Mouse (Mus musculus): Measurements from ENCODE around the gene Sept12.

The Sept12 gene

DNA sequence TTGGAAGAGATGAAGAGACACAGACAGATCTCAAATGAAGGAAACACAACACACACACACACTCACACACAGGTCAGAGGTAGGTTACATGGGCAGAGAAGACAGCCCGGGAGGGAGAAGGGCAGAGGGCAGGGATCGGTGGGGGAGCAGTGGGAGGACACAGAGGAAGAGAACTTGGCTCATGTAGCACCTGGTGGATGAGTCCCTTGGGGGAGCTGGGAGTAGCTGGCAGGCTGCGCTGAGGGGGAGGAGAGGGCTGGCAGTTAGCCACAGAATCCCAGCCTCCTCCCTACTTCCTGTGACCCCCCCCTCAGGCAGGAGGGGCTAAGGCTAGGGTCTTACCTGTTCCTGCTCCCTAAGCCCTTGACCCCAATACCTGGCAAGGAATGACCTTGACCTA is at the start of gene Sept12:
Sept12 (minus strand) TSS at position 300 of the 400 bp plus-strand sequence.
- DNase-seq (ENCODE audit: low spot score) = peak; percentile 27

DNA sequence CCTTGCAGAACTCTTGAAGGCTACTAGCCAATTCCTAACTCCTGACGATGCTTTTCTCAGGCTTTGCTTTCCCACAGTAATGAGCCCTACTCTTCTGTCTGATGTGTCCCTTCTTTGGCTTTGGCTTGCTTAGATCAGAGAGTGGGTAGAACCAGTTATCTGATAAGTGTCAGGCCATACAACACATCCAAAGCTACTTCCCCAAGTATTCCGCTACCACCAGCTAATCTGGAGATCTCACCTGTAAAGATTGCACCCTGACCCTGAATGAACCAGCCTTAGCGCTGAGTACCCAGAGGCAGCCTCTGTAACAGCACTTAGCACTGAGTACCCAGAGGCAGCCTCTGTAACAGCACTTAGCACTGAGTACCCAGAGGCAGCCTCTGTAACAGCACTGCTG is 47.7 kb upstream of the Sept12 start:
- DNase-seq (ENCODE audit: low spot score) = no peak

DNA sequence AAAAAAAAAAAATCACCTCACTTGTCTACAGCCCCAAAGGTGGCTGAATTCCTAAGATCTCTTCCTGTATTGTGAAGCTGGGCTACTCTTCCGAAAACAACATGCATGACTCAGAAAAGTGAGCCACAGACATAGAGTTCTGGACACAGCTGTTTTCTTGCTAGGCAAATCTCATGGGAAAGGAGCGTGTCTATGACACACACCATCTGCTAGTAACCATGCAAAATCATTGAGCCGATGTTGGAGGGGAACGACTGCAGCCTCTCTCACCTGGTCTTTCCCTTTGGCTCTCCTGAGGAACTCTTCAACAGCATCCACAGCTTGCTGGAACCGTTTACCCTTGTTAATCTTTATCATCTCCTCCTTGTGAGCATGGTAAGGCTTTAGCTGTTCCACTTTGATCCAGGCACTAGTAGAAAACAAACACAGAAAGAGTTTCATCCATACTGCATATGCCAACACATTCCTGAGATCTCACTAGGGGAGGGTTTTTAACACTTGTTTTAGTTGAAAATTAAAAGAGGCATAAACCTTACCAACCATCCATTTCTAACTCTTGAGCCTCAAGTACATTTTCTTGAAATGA is 39.1 kb upstream of the Sept12 start:
- DNase-seq (ENCODE audit: low spot score) = peak; percentile 12

DNA sequence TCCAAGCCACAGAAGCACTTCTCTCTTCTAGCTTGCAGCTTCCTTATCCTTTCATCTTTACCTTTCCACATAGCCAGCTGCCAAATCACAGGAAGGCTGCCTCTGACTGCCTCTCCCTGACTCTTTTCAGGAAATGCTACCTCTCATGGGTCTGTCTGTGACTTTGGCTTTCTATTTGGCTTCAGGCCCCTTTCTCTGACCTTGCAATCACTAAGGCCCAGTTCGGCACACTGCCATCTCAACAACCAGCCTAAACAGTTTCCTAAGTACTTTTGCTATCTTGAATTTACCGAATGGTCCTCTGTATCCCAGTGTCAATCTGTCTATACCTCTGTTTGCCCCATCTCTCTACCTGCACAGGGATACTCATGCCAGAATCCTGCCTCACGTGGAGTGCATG is 37.9 kb upstream of the Sept12 start:
- no peak for DNase-seq (ENCODE audit: low spot score)

GRCm38 (mm10) chr16:5029847-5030246 is 32.2 kb upstream of the Sept12 start:
- no peak for DNase-seq (ENCODE audit: low spot score)

- DNase-seq (ENCODE audit: low spot score) = no peak
These were observed 26.4 kb upstream of the Sept12 start for GRCm38 (mm10) chr16:5024021-5024420.

- no peak for DNase-seq (ENCODE audit: low spot score)
These were observed 16.9 kb upstream of the Sept12 start for GRCm38 (mm10) chr16:5014578-5014977.

GRCm38 (mm10) chr16:5013054-5013838 is 15.6 kb upstream of the Sept12 start, which contains the start of gene Rogdi:
Rogdi (minus strand) TSS chr16:5013553.
- peak; percentile 99 for DNase-seq (ENCODE audit: low spot score)

GRCm38 (mm10) chr16:5012036-5013005 is 14.7 kb upstream of the Sept12 start:
- peak; percentile 37 for DNase-seq (ENCODE audit: low spot score)

GRCm38 (mm10) chr16:5011285-5011684 is 13.6 kb upstream of the Sept12 start:
- no peak for DNase-seq (ENCODE audit: low spot score)

GRCm38 (mm10) chr16:5010371-5010935 is 12.8 kb upstream of the Sept12 start:
- peak; percentile 83 for DNase-seq (ENCODE audit: low spot score)

GRCm38 (mm10) chr16:5008076-5008475 is 10.4 kb upstream of the Sept12 start:
- no peak for DNase-seq (ENCODE audit: low spot score)

GRCm38 (mm10) chr16:5007492-5007891 is 9.8 kb upstream of the Sept12 start:
- DNase-seq (ENCODE audit: low spot score) = no peak

- DNase-seq (ENCODE audit: low spot score) = no peak
These were observed 9.4 kb upstream of the Sept12 start, which contains the start of gene Smim22 for GRCm38 (mm10) chr16:5007067-5007466. Smim22 (plus strand) TSS chr16:5007288.

DNA sequence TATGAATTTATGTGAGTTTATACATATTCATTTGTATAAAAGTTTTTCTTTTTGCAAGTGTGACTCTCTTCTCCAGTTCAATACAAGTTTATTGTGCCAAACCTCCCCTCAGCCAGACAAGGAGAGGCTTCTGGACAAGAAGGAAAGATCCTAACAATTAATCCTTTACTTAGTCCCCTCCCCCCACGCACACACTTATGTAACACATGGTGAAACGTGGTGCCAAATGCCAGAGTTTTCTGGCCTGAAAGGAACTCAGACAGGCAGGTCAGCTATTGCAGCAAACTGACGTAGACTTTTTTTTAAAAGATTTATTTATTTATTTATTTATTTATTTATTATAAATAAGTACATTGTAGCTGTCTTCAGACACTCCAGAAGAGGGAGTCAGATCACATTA is 3.0 kb upstream of the Sept12 start:
- no peak for DNase-seq (ENCODE audit: low spot score)

DNA sequence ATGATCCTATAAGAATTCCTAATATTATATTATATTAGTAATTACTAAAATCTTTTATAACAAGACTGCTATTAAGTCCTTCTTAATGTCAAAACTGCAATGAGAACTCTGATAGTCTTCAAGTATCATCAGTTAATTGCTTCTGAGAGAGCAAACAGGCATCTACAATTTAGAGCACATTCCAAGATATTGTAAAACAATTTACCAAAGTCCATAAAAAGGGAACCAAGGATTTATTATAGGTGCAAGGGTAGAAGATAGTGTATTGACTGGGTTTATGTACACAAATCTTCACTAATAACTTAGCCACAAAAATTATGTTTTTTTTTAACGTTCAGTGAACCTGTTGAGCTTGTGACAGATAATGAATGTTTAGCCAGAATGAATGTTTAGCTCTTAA is 1.3 kb upstream of the Sept12 start:
- no peak for DNase-seq (ENCODE audit: low spot score)

DNA sequence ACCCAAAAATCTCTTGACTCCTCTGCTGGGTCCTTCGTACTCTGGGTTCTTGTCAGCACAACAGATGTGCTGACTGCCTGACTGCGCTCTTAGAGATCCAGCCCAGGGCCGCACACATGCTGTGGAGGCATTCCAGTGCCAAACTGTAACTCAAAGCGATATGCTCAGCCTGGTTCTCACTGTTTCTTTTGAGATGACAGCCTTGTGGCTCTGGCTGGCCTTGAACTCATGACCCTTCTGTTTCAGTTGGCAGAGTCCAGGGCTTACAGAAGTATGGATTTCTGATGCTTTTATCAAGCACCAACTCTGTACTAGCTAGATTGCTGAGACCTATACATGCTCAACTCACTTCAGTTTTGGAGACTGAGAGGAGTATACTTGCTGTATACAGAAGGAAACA is 4.4 kb downstream of the Sept12 start:
- DNase-seq (ENCODE audit: low spot score) = no peak

DNA sequence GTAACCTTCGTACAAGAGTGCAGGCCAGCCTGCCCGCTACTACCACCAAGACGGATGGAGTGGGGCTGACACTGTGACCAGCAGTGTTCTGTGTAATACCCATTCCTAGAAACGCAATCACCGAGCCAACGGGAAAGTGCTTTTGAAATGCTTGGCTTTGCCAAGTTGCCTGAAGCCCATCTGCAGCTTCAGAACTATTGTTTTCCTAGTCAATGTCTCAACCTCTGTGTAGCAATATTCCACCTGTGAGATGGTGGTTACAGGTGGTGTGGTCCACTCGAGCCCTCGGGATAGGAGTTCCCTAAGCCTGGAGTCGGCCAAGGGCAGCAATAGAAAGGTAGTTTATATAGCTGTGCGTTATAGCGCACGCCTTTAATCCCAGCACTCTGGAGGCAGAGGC is 12.9 kb downstream of the Sept12 start:
- DNase-seq (ENCODE audit: low spot score) = no peak

DNA sequence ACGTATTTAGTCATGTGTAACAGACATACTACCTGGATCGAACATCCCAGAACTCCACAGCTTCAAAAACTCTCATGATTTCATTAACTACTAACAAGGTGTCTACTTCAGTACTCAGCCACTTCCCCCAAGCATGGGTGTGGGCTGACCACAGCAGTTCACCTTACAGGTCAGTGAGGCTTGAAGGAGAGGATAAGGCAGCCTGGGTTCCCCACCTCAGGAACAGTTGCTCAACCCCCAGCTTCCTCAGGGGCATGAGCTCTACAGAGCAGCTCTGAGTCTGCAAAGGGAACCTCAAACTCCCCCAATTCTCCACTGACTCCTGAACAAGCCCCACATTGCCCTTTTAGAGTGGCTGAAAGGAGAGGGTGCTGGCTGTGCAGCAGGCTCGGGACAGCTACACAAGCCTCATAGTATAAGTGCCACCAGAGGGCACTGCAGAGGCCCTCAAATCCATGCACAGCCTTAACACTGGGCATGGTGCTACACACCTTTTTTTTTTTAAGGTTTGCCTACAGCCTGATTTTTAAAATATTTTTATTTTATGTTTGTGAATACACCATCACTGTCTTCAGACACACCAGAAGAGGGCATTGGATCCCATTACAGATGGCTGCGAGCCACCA is 17.8 kb downstream of the Sept12 start:
- peak; percentile 42 for DNase-seq (ENCODE audit: low spot score)

GRCm38 (mm10) chr16:4978275-4979051 is 19.2 kb downstream of the Sept12 start:
- no peak for DNase-seq (ENCODE audit: low spot score)

GRCm38 (mm10) chr16:4976180-4976579 is 21.5 kb downstream of the Sept12 start:
- no peak for DNase-seq (ENCODE audit: low spot score)

Data from MN1 (cell line).